Mouse (Mus musculus) erythroblast, adult 5-6 weeks (primary cell): ENCODE measurements around the gene Kcnd3. TPM values are rescaled to one million over a fixed set of nuclear protein-coding genes. Genes with fewer than 3 reads are reported as not detected.

Experiments used
- ATAC-seq: replicated peaks from 2 replicates; pipeline ENCODE4 v1.8.0; 2016; ENCODE audit warnings: moderate number of reproducible peaks, mild to moderate bottlenecking, moderate TSS enrichment, inconsistent platforms; ENCODE audit not compliant: poor library complexity, low FRiP score, severe bottlenecking
- total RNA-seq, 2 experiments: library from RNA; stranded (forward) in 1 of 2; stranded (reverse) in 1 of 2; fragments of 150-400 nt in 1 of 2; fragments of 200-764, 138-1000 nt in 1 of 2; gene quantifications; 2 replicates each; pipeline versions ENCODE4 v1.2.3 to v1.2.4; 2015 to 2017; ENCODE audit warnings: low replicate concordance in 2 of 2

Gene Kcnd3
- total RNA-seq, 2 experiments from 2014 or later = 0.19 TPM; not detected in 1

- ATAC-seq = no peak
Observed at GRCm38 (mm10) chr3:105570818-105571217, 118.7 kb downstream of the Kcnd3 start.

GRCm38 (mm10) chr3:105571944-105572343 lies 119.8 kb downstream of the Kcnd3 start:
- no peak for ATAC-seq

GRCm38 (mm10) chr3:105573156-105573555 lies 121.0 kb downstream of the Kcnd3 start:
- no peak for ATAC-seq

GRCm38 (mm10) chr3:105578320-105578719 lies 126.2 kb downstream of the Kcnd3 start:
- ATAC-seq = no peak

GRCm38 (mm10) chr3:105581119-105581518 lies 129.0 kb downstream of the Kcnd3 start:
- ATAC-seq = no peak

GRCm38 (mm10) chr3:105585734-105586159 lies 133.6 kb downstream of the Kcnd3 start:
- no peak for ATAC-seq

GRCm38 (mm10) chr3:105590056-105590672 lies 138.0 kb downstream of the Kcnd3 start:
- no peak for ATAC-seq

- ATAC-seq = no peak
Observed at GRCm38 (mm10) chr3:105591766-105592165, 139.6 kb downstream of the Kcnd3 start.

- ATAC-seq = no peak
Observed at GRCm38 (mm10) chr3:105592246-105592645, 140.1 kb downstream of the Kcnd3 start.

GRCm38 (mm10) chr3:105600483-105600882 lies 148.4 kb downstream of the Kcnd3 start:
- ATAC-seq = no peak

- no peak for ATAC-seq
Observed at GRCm38 (mm10) chr3:105602966-105603365, 150.8 kb downstream of the Kcnd3 start.

- no peak for ATAC-seq
Observed at GRCm38 (mm10) chr3:105605726-105606125, 153.6 kb downstream of the Kcnd3 start.

- ATAC-seq = no peak
Observed at GRCm38 (mm10) chr3:105608857-105609256, 156.7 kb downstream of the Kcnd3 start.

- ATAC-seq = no peak
Observed at GRCm38 (mm10) chr3:105611531-105612422, 159.6 kb downstream of the Kcnd3 start.

GRCm38 (mm10) chr3:105612423-105612814 lies 160.3 kb downstream of the Kcnd3 start:
- ATAC-seq = no peak

- no peak for ATAC-seq
Observed at GRCm38 (mm10) chr3:105616861-105617743, 165.0 kb downstream of the Kcnd3 start.

- no peak for ATAC-seq
Observed at GRCm38 (mm10) chr3:105621154-105621553, 169.0 kb downstream of the Kcnd3 start.

- no peak for ATAC-seq
Observed at GRCm38 (mm10) chr3:105623137-105623536, 171.0 kb downstream of the Kcnd3 start.

GRCm38 (mm10) chr3:105625961-105626360 lies 173.8 kb downstream of the Kcnd3 start:
- ATAC-seq = no peak

- no peak for ATAC-seq
Observed at GRCm38 (mm10) chr3:105627258-105627657, 175.1 kb downstream of the Kcnd3 start.
